ENCODE assay signal across 11 mouse cellular contexts in the genomic region with DNA sequence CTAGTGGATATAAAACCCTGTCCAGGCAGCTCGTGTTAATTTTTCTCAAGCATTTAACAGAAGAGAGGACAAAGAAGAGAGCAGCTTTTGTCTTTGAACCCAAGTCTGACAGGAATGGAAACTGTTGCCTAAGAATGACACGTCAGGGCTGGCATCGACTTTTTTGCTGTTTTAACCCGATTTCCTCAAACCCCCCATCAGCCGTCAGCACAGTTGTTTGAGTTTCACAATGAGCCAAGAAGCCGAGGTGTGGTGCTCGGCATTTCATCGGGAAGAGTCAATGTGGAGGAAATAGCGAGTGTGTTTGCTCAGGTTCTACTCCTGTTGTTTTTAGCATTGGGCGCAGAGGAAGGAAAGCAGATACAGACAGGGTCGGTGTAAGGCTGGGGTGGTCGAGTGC.
DNase-seq lines count a peak whose midpoint lies in the region; ATAC-seq and TF ChIP-seq lines count a peak whose summit lies in the region.
"Had no signal": no experiment of that assay in that cellular context is flagged by ENCODE, and none has a peak within 500 bp of the region (broad histone marks: within the 10 kb centered on the region; RNA-seq: fewer than 3 reads in every experiment).

No protein-coding gene starts in this region.

- 57% methylated on average over 12 of the region's 12 CpGs for WGBS in intestine, postnatal 0 days
- 63% methylated on average over 12 of the region's 12 CpGs for WGBS in intestine, embryonic 16.5 days
- WGBS in heart, postnatal 0 days = 67% methylated on average over 12 of the region's 12 CpGs
- WGBS in macrophage (ENCODE audit: missing documents) = 12% methylated on average over 12 of the region's 12 CpGs
- WGBS in forebrain, postnatal 0 days = 68% methylated on average over 12 of the region's 12 CpGs

- H3K4me2 ChIP-seq in intestine, postnatal 0 days (replicated peaks; ENCODE audit: low read depth) = no peak overlapping the region
- no peak overlapping the region for H3K4me2 ChIP-seq in intestine, embryonic 16.5 days (ENCODE audit: low read depth, low read length)
- H3K4me2 ChIP-seq in CH12.LX (ENCODE audit: insufficient read depth, low read depth, poor library complexity, severe bottlenecking) = peak overlapping the region; percentile 70
- no peak overlapping the region for H3K4me2 ChIP-seq in heart, postnatal 0 days (ENCODE audit: low read depth, low read length)
- H3K4me2 ChIP-seq in forebrain, postnatal 0 days (ENCODE audit: low read depth) = no peak overlapping the region
- H3K4me2 ChIP-seq: forebrain, embryonic 15.5 days; hindbrain, embryonic 13.5 days had no signal

- no peak; the same call in none of the 2 replicates for TF ChIP-seq RAD21 in CH12.LX (IDR thresholded peaks at IDR 0.05; ENCODE audit: low read depth, low read length)

- in situ Hi-C loops in CH12.LX (cut with MboI; ENCODE audit: low pct_ligation_motif_present, low pct_unique_long_range_greater_than_20kb, low sequenced_read_pairs) = no loop called here

- DNase-seq in CH12.LX (ENCODE audit: extremely low read depth) = peak; percentile 71
- peak; percentile 30 for DNase-seq in heart, postnatal 0 days (ENCODE audit: low spot score)
- DNase-seq in right cerebral cortex, postnatal 36 days (ENCODE audit: low spot score in 2 of 2) = no peak
- no peak for DNase-seq in ovary, postnatal 14 days (ENCODE audit: low spot score)
- no peak for DNase-seq in forebrain, postnatal 0 days

- H3K9me3 ChIP-seq in intestine, postnatal 0 days (ENCODE audit: control insufficient read depth) = no peaks in the 10 kb centered on the region
- H3K9me3 ChIP-seq in intestine, embryonic 16.5 days (ENCODE audit: control insufficient read depth, low read length) = no peaks in the 10 kb centered on the region
- H3K9me3 ChIP-seq in CH12.LX (replicated peaks; ENCODE audit: low read length) = peaks cover 6% of the 10 kb centered on the region
- no peaks in the 10 kb centered on the region for H3K9me3 ChIP-seq in heart, postnatal 0 days (replicated peaks; ENCODE audit: control insufficient read depth, low read length)
- H3K9me3 ChIP-seq in forebrain, postnatal 0 days (ENCODE audit: low read length) = no peaks in the 10 kb centered on the region
- H3K9me3 ChIP-seq: forebrain, embryonic 15.5 days; hindbrain, embryonic 13.5 days had no signal

- TF ChIP-seq CTCF in intestine, postnatal 0 days (IDR thresholded peaks at IDR 0.05; ENCODE audit: low read depth) = no peak
- TF ChIP-seq CTCF in CH12.LX (conservative IDR thresholded peaks at IDR 0.05 in 1 of 2, IDR thresholded peaks at IDR 0.05 in 1 of 2; ENCODE audit: low read depth in 2 of 2, low read length in 2 of 2) = no peak
- no peak for TF ChIP-seq CTCF in heart, postnatal 0 days (IDR thresholded peaks at IDR 0.05; ENCODE audit: low read depth)
- TF ChIP-seq CTCF in forebrain, postnatal 0 days (IDR thresholded peaks at IDR 0.05; ENCODE audit: low read depth) = no peak

- H3K36me3 ChIP-seq in intestine, postnatal 0 days (ENCODE audit: control insufficient read depth, insufficient read depth) = peaks cover 9% of the 10 kb centered on the region; the same call in 1 of the 2 replicates
- H3K36me3 ChIP-seq in intestine, embryonic 16.5 days (ENCODE audit: control insufficient read depth, insufficient read depth, low read length) = no peaks in the 10 kb centered on the region
- peaks cover 3 to 40% of the 10 kb centered on the region in 2 experiments for H3K36me3 ChIP-seq in CH12.LX (replicated peaks in 1 of 2; ENCODE audit: control insufficient read depth in 1 of 2, insufficient read depth in 1 of 2, low read length in 1 of 2)
- peaks cover 4% of the 10 kb centered on the region; the same call in 1 of the 2 replicates for H3K36me3 ChIP-seq in heart, postnatal 0 days (replicated peaks; ENCODE audit: control insufficient read depth, insufficient read depth, low read length)
- H3K36me3 ChIP-seq in macrophage (ENCODE audit: inconsistent target) = no peaks in the 10 kb centered on the region
- H3K36me3 ChIP-seq in forebrain, postnatal 0 days (ENCODE audit: insufficient read depth) = no peaks in the 10 kb centered on the region
- H3K36me3 ChIP-seq: forebrain, embryonic 15.5 days; hindbrain, embryonic 13.5 days had no signal

- ATAC-seq in intestine, postnatal 0 days = 0 out of 2 replicates have a peak, but pooled peaks have one; percentile 17
- no peak for ATAC-seq in intestine, embryonic 16.5 days
- 0 out of 2 replicates have a peak, but pooled peaks have one; percentile 6 for ATAC-seq in heart, postnatal 0 days (ENCODE audit: insufficient read depth, low read depth)
- no peak for ATAC-seq in forebrain, postnatal 0 days
- ATAC-seq: forebrain, embryonic 15.5 days had no signal

- no peak overlapping the region for H3K27ac ChIP-seq in intestine, postnatal 0 days (ENCODE audit: low read depth, low read length)
- H3K27ac ChIP-seq in intestine, embryonic 16.5 days (ENCODE audit: low read length) = no peak overlapping the region
- peak overlapping the region; percentile 90 for H3K27ac ChIP-seq in CH12.LX (ENCODE audit: insufficient read depth, low read depth)
- H3K27ac ChIP-seq in heart, postnatal 0 days (ENCODE audit: low read depth) = peak overlapping the region; percentile 46; the same call in 1 of the 2 replicates
- H3K27ac ChIP-seq in macrophage = peak overlapping the region; percentile 59
- H3K27ac ChIP-seq in forebrain, postnatal 0 days (ENCODE audit: low read depth, low read length) = no peak overlapping the region
- H3K27ac ChIP-seq: forebrain, embryonic 15.5 days; hindbrain, embryonic 13.5 days; liver, embryonic 14.5 days had no signal

- no peaks in the 10 kb centered on the region; the same call in 1 of the 2 replicates for H3K79me2 ChIP-seq in CH12.LX (replicated peaks; ENCODE audit: control insufficient read depth, extremely low read depth, insufficient read depth, poor library complexity, severe bottlenecking)
- H3K79me2 ChIP-seq in macrophage (ENCODE audit: inconsistent target) = peaks cover 90% of the 10 kb centered on the region

- H3K4me1 ChIP-seq in intestine, postnatal 0 days (replicated peaks; ENCODE audit: control insufficient read depth, insufficient read depth, low read length) = no peaks in the 10 kb centered on the region
- peaks cover 11% of the 10 kb centered on the region for H3K4me1 ChIP-seq in intestine, embryonic 16.5 days (ENCODE audit: control insufficient read depth, insufficient read depth, low read length)
- peaks cover 39 to 93% of the 10 kb centered on the region in 2 experiments for H3K4me1 ChIP-seq in CH12.LX (ENCODE audit: control insufficient read depth in 1 of 2, insufficient read depth in 2 of 2)
- H3K4me1 ChIP-seq in heart, postnatal 0 days (ENCODE audit: control insufficient read depth, insufficient read depth) = peaks cover 14% of the 10 kb centered on the region; the same call in 1 of the 2 replicates
- no peaks in the 10 kb centered on the region for H3K4me1 ChIP-seq in forebrain, postnatal 0 days (ENCODE audit: insufficient read depth)

- dilution Hi-C loops in CH12.LX (cut with MboI; ENCODE audit: extremely low pct_ligation_motif_present, extremely low pct_unique_long_range_greater_than_20kb, low sequenced_read_pairs) = no loop called here

- peak; percentile 87 for TF ChIP-seq EP300 in CH12.LX (IDR thresholded peaks at IDR 0.05; ENCODE audit: low read length)
- no peak for TF ChIP-seq EP300 in heart, postnatal 0 days (IDR thresholded peaks at IDR 0.05; ENCODE audit: low read depth)

- H3K27me3 ChIP-seq in intestine, postnatal 0 days (replicated peaks; ENCODE audit: control insufficient read depth, insufficient read depth, low read length) = no peaks in the 10 kb centered on the region
- H3K27me3 ChIP-seq in intestine, embryonic 16.5 days (replicated peaks; ENCODE audit: control insufficient read depth, insufficient read depth, low read length) = no peaks in the 10 kb centered on the region
- no peaks in the 10 kb centered on the region for H3K27me3 ChIP-seq in CH12.LX (replicated peaks)
- no peaks in the 10 kb centered on the region for H3K27me3 ChIP-seq in heart, postnatal 0 days (ENCODE audit: control insufficient read depth, insufficient read depth, low read length)
- H3K27me3 ChIP-seq in forebrain, postnatal 0 days (ENCODE audit: insufficient read depth, low read length) = no peaks in the 10 kb centered on the region
- H3K27me3 ChIP-seq: forebrain, embryonic 15.5 days; hindbrain, embryonic 13.5 days had no signal

- H3K4me3 ChIP-seq in intestine, postnatal 0 days (ENCODE audit: low read depth, low read length) = no peak overlapping the region
- H3K4me3 ChIP-seq in intestine, embryonic 16.5 days (ENCODE audit: low read length) = no peak overlapping the region
- H3K4me3 ChIP-seq in CH12.LX (replicated peaks in 1 of 3; ENCODE audit: low read depth in 2 of 3, low read length in 2 of 3, poor library complexity in 1 of 3) (peak overlapping the region in 2 of 3 experiments; percentile 12 to 15), macrophage (ENCODE audit: inconsistent target) (no peak overlapping the region)
- H3K4me3 ChIP-seq in heart, postnatal 0 days (ENCODE audit: low read depth, low read length) = no peak overlapping the region
- no peak overlapping the region for H3K4me3 ChIP-seq in forebrain, postnatal 0 days (ENCODE audit: low read depth, low read length)
- H3K4me3 ChIP-seq: forebrain, embryonic 15.5 days; hindbrain, embryonic 13.5 days had no signal

- TF ChIP-seq POLR2A in CH12.LX (IDR thresholded peaks at IDR 0.05; ENCODE audit: low read depth, low read length) = no peak; the same call in 1 of the 2 replicates

- H3K9ac ChIP-seq in intestine, postnatal 0 days (ENCODE audit: low read depth, low read length) = no peak overlapping the region
- no peak overlapping the region for H3K9ac ChIP-seq in intestine, embryonic 16.5 days (ENCODE audit: low read depth, low read length)
- peak overlapping the region; percentile 36 for H3K9ac ChIP-seq in CH12.LX (ENCODE audit: insufficient read depth, low read depth)
- no peak overlapping the region for H3K9ac ChIP-seq in heart, postnatal 0 days (replicated peaks; ENCODE audit: low read depth, low read length)
- H3K9ac ChIP-seq in forebrain, postnatal 0 days = no peak overlapping the region
- H3K9ac ChIP-seq: forebrain, embryonic 15.5 days; hindbrain, embryonic 13.5 days; liver, embryonic 14.5 days had no signal

TF ChIP-seq in CH12.LX, 34 proteins besides CTCF, POLR2A, EP300 and RAD21 (continues in another document):
- no peak for TF ChIP-seq KAT2A (IDR thresholded peaks at IDR 0.05; ENCODE audit: insufficient replicate concordance, low read length)
- TF ChIP-seq SMC3 (IDR thresholded peaks at IDR 0.05; ENCODE audit: low read depth, low read length) = no peak
- 0 out of 2 replicates have a peak, but pooled peaks have one; percentile 37 for TF ChIP-seq NELFE (IDR thresholded peaks at IDR 0.05; ENCODE audit: low read depth, low read length)
- TF ChIP-seq MAFK (IDR thresholded peaks at IDR 0.05; ENCODE audit: insufficient replicate concordance, low read length) = peak; percentile 70; the same call in 1 of the 2 replicates
- peak; percentile 42; the same call in 1 of the 2 replicates for TF ChIP-seq RCOR1 (conservative IDR thresholded peaks at IDR 0.05; ENCODE audit: low read depth, low read length)
- no peak for TF ChIP-seq USF1 (IDR thresholded peaks at IDR 0.05; ENCODE audit: low read depth, low read length)
- TF ChIP-seq USF2 (conservative IDR thresholded peaks at IDR 0.05; ENCODE audit: low read depth, low read length) = no peak
- TF ChIP-seq MAX (IDR thresholded peaks at IDR 0.05; ENCODE audit: low read length) = peak; percentile 48

Comparison
In these comparisons a context has a peak if more than half of its experiments do, and no peak if none do; other contexts are left out.
1. ATAC-seq: peak in intestine, postnatal 0 days (single experiment) and heart, postnatal 0 days (single experiment); none in intestine, embryonic 16.5 days (single experiment) and forebrain, postnatal 0 days (single experiment).
2. H3K27ac ChIP-seq: peak in CH12.LX (single experiment), heart, postnatal 0 days (single experiment) and macrophage (single experiment); none in intestine, postnatal 0 days (single experiment), intestine, embryonic 16.5 days (single experiment) and forebrain, postnatal 0 days (single experiment).
3. H3K4me3 ChIP-seq: peak in CH12.LX (2 of 3); none in intestine, postnatal 0 days (single experiment), intestine, embryonic 16.5 days (single experiment), heart, postnatal 0 days (single experiment), macrophage (single experiment) and forebrain, postnatal 0 days (single experiment).
4. DNase-seq: peak in CH12.LX (single experiment) and heart, postnatal 0 days (single experiment); none in right cerebral cortex, postnatal 36 days (0 of 2), ovary, postnatal 14 days (single experiment) and forebrain, postnatal 0 days (single experiment).